Mouse (Mus musculus) MEL (cell line): Measurements from ENCODE around the gene St6gal1. TPM values are rescaled to one million over a fixed set of nuclear protein-coding genes. Genes with fewer than 3 reads are reported as not detected.

Experiments
- DNase-seq: peaks from one replicate; pipeline ENCODE4 v3.0.0; 2011; ENCODE audit warnings: low read depth, low spot score
- H3K27ac ChIP-seq: 2 replicates; pipeline ENCODE4 v1.5.1; 2012; ENCODE audit warnings: low read depth, mild to moderate bottlenecking, control low read depth, low read length, moderate library complexity; ENCODE audit not compliant: control insufficient read depth
- H3K27me3 ChIP-seq, 2 experiments: fragments of 150-350 bp in 1 of 2; sonication (generic) in 1 of 2; 2 replicates each; pipeline ENCODE4 v1.6.1; 2012; ENCODE audit warnings: low read length in 2 of 2, mild to moderate bottlenecking in 2 of 2, improper control_type of control experiment in 1 of 2, moderate library complexity in 1 of 2; ENCODE audit not compliant: insufficient read depth in 2 of 2, control insufficient read depth in 1 of 2
- H3K36me3 ChIP-seq, 2 experiments: 2 replicates each; pipeline ENCODE4 v1.6.1; 2012 to 2014; ENCODE audit warnings: low read length in 2 of 2, improper control_type of control experiment in 1 of 2, inconsistent platforms in 1 of 2, mild to moderate bottlenecking in 1 of 2; ENCODE audit not compliant: insufficient read depth in 2 of 2, control insufficient read depth in 1 of 2
- H3K4me1 ChIP-seq, 2 experiments: fragments of 150-350 bp in 1 of 2; sonication (generic) in 1 of 2; 2 replicates each; pipeline ENCODE4 v1.6.1; 2012; ENCODE audit warnings: low read length in 2 of 2, improper control_type of control experiment in 1 of 2, mild to moderate bottlenecking in 1 of 2; ENCODE audit not compliant: insufficient read depth in 2 of 2, control insufficient read depth in 1 of 2
- H3K4me3 ChIP-seq, 2 experiments: fragments of 150-350 bp in 1 of 2; sonication (generic) in 1 of 2; 2 replicates each; pipeline ENCODE4 v1.5.1; 2012; ENCODE audit warnings: low read depth in 2 of 2, low read length in 2 of 2, mild to moderate bottlenecking in 2 of 2, moderate library complexity in 2 of 2, control low read depth in 1 of 2, improper control_type of control experiment in 1 of 2; ENCODE audit not compliant: control insufficient read depth in 1 of 2, insufficient read depth in 1 of 2
- H3K79me2 ChIP-seq: 2 replicates; pipeline ENCODE4 v1.6.1; 2012; ENCODE audit warnings: mild to moderate bottlenecking, low read length, moderate library complexity; ENCODE audit not compliant: control insufficient read depth, poor library complexity, insufficient read depth
- H3K9ac ChIP-seq: 2 replicates; pipeline ENCODE4 v1.6.1; 2012; ENCODE audit warnings: low read depth, mild to moderate bottlenecking, control low read depth, low read length, moderate library complexity; ENCODE audit not compliant: control insufficient read depth, poor library complexity, severe bottlenecking
- H3K9me3 ChIP-seq: fragments of 150-350 bp; sonication (generic); replicated peaks from 2 replicates; pipeline ENCODE4 v1.6.1; 2012; ENCODE audit warnings: mild to moderate bottlenecking, low read length, improper control_type of control experiment, moderate library complexity; ENCODE audit not compliant: insufficient read depth
- CHD1 ChIP-seq: IDR thresholded peaks from 2 replicates; pipeline ENCODE4 v1.6.1; 2012; ENCODE audit warnings: low read depth, mild to moderate bottlenecking, inconsistent platforms, low read length, improper control_type of control experiment
- CHD2 ChIP-seq: IDR thresholded peaks from 2 replicates; pipeline ENCODE4 v1.6.1; 2011; ENCODE audit warnings: low read length, improper control_type of control experiment
- CTCF ChIP-seq, 3 experiments: IDR thresholded peaks in 2 of 3; conservative IDR thresholded peaks in 1 of 3; 2 replicates each; pipeline ENCODE4 v1.5.1; 2011 to 2012; ENCODE audit warnings: low read length in 3 of 3, low read depth in 2 of 3, mild to moderate bottlenecking in 2 of 3, improper control_type of control experiment in 1 of 3, inconsistent platforms in 1 of 3, mixed read lengths in 1 of 3, moderate library complexity in 1 of 3; ENCODE audit not compliant: control insufficient read depth in 1 of 3, insufficient read depth in 1 of 3, poor library complexity in 1 of 3, severe bottlenecking in 1 of 3
- E2F4 ChIP-seq: IDR thresholded peaks from 2 replicates; pipeline ENCODE4 v1.6.1; 2011; ENCODE audit warnings: low read depth, low read length, improper control_type of control experiment, borderline replicate concordance
- ELF1 ChIP-seq: IDR thresholded peaks from 2 replicates; pipeline ENCODE4 v1.6.1; 2014; ENCODE audit warnings: low read depth, mild to moderate bottlenecking, inconsistent platforms, low read length, improper control_type of control experiment, moderate library complexity
- EP300 ChIP-seq, 2 experiments: IDR thresholded peaks; 2 replicates each; pipeline ENCODE4 v1.6.1; 2011; ENCODE audit warnings: improper control_type of control experiment in 2 of 2, low read length in 2 of 2, low read depth in 1 of 2, mild to moderate bottlenecking in 1 of 2
- GABPA ChIP-seq: IDR thresholded peaks from 2 replicates; pipeline ENCODE4 v1.6.1; 2012; ENCODE audit warnings: low read depth, mild to moderate bottlenecking, inconsistent platforms, low read length, improper control_type of control experiment, moderate library complexity
- MAX ChIP-seq: IDR thresholded peaks from 2 replicates; pipeline ENCODE4 v1.6.1; 2011; ENCODE audit warnings: low read length, improper control_type of control experiment
- MAZ ChIP-seq: IDR thresholded peaks from 2 replicates; pipeline ENCODE4 v1.6.1; 2012; ENCODE audit warnings: low read depth, mild to moderate bottlenecking, inconsistent platforms, low read length, improper control_type of control experiment
- MEF2A ChIP-seq: IDR thresholded peaks from 2 replicates; pipeline ENCODE4 v1.6.1; 2014; ENCODE audit warnings: low read depth, mild to moderate bottlenecking, inconsistent platforms, low read length, improper control_type of control experiment; ENCODE audit not compliant: poor library complexity, insufficient replicate concordance, severe bottlenecking; ENCODE audit errors: extremely low read depth
- MYC ChIP-seq: IDR thresholded peaks from 2 replicates; pipeline ENCODE4 v1.6.1; 2011; ENCODE audit warnings: low read depth, mild to moderate bottlenecking, low read length, improper control_type of control experiment, moderate library complexity
- NELFE ChIP-seq: IDR thresholded peaks from 2 replicates; pipeline ENCODE4 v1.6.1; 2011; ENCODE audit warnings: low read depth, low read length, improper control_type of control experiment
- NRF1 ChIP-seq: IDR thresholded peaks from 2 replicates; pipeline ENCODE4 v1.6.1; 2014; ENCODE audit warnings: low read depth, mild to moderate bottlenecking, inconsistent platforms, low read length, improper control_type of control experiment, moderate library complexity; ENCODE audit not compliant: poor library complexity, insufficient read depth, severe bottlenecking
- POLR2A ChIP-seq, 2 experiments: IDR thresholded peaks; 2 replicates each; pipeline ENCODE4 v1.6.1; 2011 to 2012; ENCODE audit warnings: low read length in 2 of 2, mild to moderate bottlenecking in 2 of 2, control low read depth in 1 of 2, improper control_type of control experiment in 1 of 2, low read depth in 1 of 2, moderate library complexity in 1 of 2; ENCODE audit not compliant: control insufficient read depth in 1 of 2, insufficient read depth in 1 of 2, poor library complexity in 1 of 2
- POLR2AphosphoS5 ChIP-seq: IDR thresholded peaks from 2 replicates; pipeline ENCODE4 v1.6.1; 2012; ENCODE audit warnings: low read depth, borderline replicate concordance, mild to moderate bottlenecking, inconsistent platforms, low read length, moderate library complexity, mixed read lengths
- SIN3A ChIP-seq: IDR thresholded peaks from 2 replicates; pipeline ENCODE4 v1.6.1; 2012; ENCODE audit warnings: low read length, improper control_type of control experiment, inconsistent platforms
- SMC3 ChIP-seq: IDR thresholded peaks from 2 replicates; pipeline ENCODE4 v1.6.1; 2011; ENCODE audit warnings: low read depth, low read length, improper control_type of control experiment
- TAL1 ChIP-seq: IDR thresholded peaks from 2 replicates; pipeline ENCODE4 v1.6.1; 2012; ENCODE audit warnings: mild to moderate bottlenecking, inconsistent platforms, low read length, moderate library complexity, mixed read lengths
- TBP ChIP-seq: IDR thresholded peaks from 2 replicates; pipeline ENCODE4 v1.8.0; 2011; ENCODE audit warnings: low read depth, low read length, improper control_type of control experiment
- USF1 ChIP-seq: IDR thresholded peaks from 2 replicates; pipeline ENCODE4 v1.6.1; 2014; ENCODE audit warnings: low read depth, mild to moderate bottlenecking, inconsistent platforms, low read length, improper control_type of control experiment, moderate library complexity
- ZKSCAN1 ChIP-seq: IDR thresholded peaks from 2 replicates; pipeline ENCODE4 v1.6.1; 2012; ENCODE audit warnings: low read depth, mild to moderate bottlenecking, inconsistent platforms, low read length, improper control_type of control experiment, moderate library complexity
- ZMIZ1 ChIP-seq: IDR thresholded peaks from 2 replicates; pipeline ENCODE4 v1.6.1; 2012; ENCODE audit warnings: low read depth, mild to moderate bottlenecking, inconsistent platforms, low read length, improper control_type of control experiment, moderate library complexity
- ZNF384 ChIP-seq: IDR thresholded peaks from 2 replicates; pipeline ENCODE4 v1.6.1; 2012; ENCODE audit warnings: low read depth, mild to moderate bottlenecking, inconsistent platforms, low read length, improper control_type of control experiment
- polyA plus RNA-seq, 2 experiments: library from polyadenylated mRNA; stranded (reverse) in 1 of 2; unstranded in 1 of 2; fragments of >175 nt in 1 of 2; fragments of >200 nt in 1 of 2; gene quantifications; 2 replicates each; pipeline versions ENCODE4 v1.2.1 to v1.2.4; 2012; ENCODE audit warnings: low replicate concordance in 2 of 2, low read depth in 1 of 2; ENCODE audit not compliant: insufficient read length in 2 of 2, insufficient read depth in 1 of 2, missing spikeins in 1 of 2
- total RNA-seq: library from RNA; depleted of rRNA; stranded (reverse); fragments of 300-350 nt; gene quantifications from 2 replicates; pipeline ENCODE4 v1.2.3, GENCODE M21; 2012

The St6gal1 gene
- total and polyA plus RNA-seq, 3 experiments: not detected

DNA sequence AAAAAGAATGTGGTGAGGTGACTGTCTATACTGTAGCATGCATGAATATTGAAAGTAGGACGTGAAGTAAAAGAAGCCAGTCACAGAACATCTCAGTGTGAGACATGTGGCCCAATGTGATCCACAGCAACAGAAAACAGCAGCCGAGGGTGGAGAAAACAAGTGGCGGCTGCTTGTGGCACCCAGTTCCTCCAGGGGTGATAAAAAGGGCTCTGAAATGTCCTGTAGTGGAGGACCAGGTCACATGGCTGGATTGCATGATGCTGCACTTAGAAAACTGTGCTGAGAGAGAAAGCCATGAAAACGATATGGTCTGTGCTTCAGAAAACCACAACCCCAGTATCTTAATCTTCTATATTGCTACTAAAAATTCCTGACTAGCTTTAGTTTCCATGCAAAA lies 43.5 kb upstream of the St6gal1 start:
- Histone ChIP-seq H3K27me3 (no peaks in the 10 kb centered on the region), H3K4me1 (peaks cover 0 to 11% of the 10 kb centered on the region in 2 experiments; a peak in 2 of 4 replicates), H3K79me2 (no peaks in the 10 kb centered on the region), H3K36me3 (peaks cover 0 to 10% of the 10 kb centered on the region in 2 experiments; a peak in 2 of 4 replicates), H3K9ac (no peak overlapping the region), H3K9me3 (no peaks in the 10 kb centered on the region), H3K4me3 (no peak overlapping the region), H3K27ac (no peak overlapping the region; the same call in 1 of the 2 replicates)
- TF ChIP-seq USF1: peak; percentile 50; the same call in 1 of the 2 replicates
- TF ChIP-seq NRF1: no peak
- TF ChIP-seq E2F4: no peak
- TF ChIP-seq GABPA: no peak
- TF ChIP-seq NELFE: no peak
- TF ChIP-seq POLR2A (IDR thresholded peaks at IDR 0.05; ENCODE audit: control insufficient read depth in 1 of 2, insufficient read depth in 1 of 2, low read depth in 1 of 2, low read length in 2 of 2, poor library complexity in 1 of 2): no peak
- no peak for TF ChIP-seq SIN3A
- no peak for TF ChIP-seq MEF2A
- DNase-seq: no peak

DNA sequence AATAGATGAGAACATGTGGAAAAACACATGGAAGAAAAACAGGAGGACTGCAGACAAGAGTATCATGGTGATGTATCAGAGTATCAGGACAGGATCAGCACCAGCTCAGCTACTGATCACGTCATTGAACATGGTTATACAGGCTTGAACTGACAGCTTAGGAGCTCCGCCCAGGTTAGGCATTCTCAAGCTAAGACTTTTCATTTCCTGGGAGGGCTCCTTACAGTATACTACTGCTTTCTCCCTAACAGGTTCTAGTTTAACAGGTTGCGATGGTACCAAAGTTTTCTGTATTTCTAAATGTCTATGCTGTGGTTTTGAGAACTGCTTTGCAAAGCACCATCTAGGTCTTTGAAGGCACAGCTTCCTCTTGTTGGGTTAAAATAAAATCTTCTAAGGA lies 43.1 kb upstream of the St6gal1 start:
- Histone ChIP-seq H3K27ac (no peak overlapping the region; the same call in 1 of the 2 replicates), H3K4me1 (peaks cover 0 to 9% of the 10 kb centered on the region in 2 experiments; a peak in 1 of 4 replicates), H3K9ac (no peak overlapping the region), H3K4me3 (no peak overlapping the region), H3K79me2 (no peaks in the 10 kb centered on the region), H3K27me3 (no peaks in the 10 kb centered on the region), H3K36me3 (peaks cover 0 to 8% of the 10 kb centered on the region in 2 experiments; a peak in 2 of 4 replicates), H3K9me3 (no peaks in the 10 kb centered on the region)
- DNase-seq: no peak
- TF ChIP-seq ZKSCAN1: no peak
- no peak for TF ChIP-seq E2F4
- TF ChIP-seq USF1: no peak
- TF ChIP-seq CTCF (IDR thresholded peaks at IDR 0.05 in 2 of 3, conservative IDR thresholded peaks at IDR 0.05 in 1 of 3; ENCODE audit: control insufficient read depth in 1 of 3, insufficient read depth in 1 of 3, low read depth in 2 of 3, low read length in 3 of 3, poor library complexity in 1 of 3, severe bottlenecking in 1 of 3): no peak
- no peak for TF ChIP-seq ZMIZ1
- TF ChIP-seq, all 39 proteins: peak for 0

DNA sequence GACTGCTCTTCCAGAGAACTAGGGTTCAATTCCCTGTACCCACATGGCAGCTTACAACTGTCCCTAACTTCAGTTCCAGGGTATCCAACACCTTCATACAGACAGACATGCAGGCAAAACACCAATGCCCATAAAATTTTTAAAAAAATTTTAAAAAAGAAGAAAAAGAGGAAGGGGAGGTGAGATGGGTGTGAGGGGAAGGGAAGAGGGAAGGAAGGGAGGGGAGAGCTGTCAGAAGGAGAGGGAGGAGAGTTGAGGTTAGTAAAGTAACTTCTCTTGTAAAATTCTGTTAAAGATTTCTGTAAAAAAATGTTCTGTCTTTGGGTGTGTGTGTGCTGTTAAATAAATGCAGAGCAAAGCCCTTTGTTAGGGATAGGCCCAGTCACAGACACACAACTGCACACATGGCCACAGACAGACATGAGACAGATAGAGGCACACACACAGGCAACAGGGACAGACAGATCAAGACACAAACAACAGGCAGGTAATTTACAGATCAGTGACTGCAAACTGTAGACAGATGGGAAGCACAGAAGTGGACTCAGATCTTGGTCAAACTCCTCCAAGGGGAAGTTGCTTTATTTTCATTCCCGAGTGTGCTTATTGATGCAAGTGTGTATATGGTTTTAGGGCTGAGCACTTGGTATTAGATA lies 42.5 kb upstream of the St6gal1 start:
- Histone ChIP-seq H3K27ac (peak overlapping the region; percentile 28; the same call in 1 of the 2 replicates), H3K4me1 (peaks cover 0 to 11% of the 10 kb centered on the region in 2 experiments; a peak in 1 of 4 replicates), H3K9me3 (no peaks in the 10 kb centered on the region), H3K4me3 (no peak overlapping the region), H3K27me3 (no peaks in the 10 kb centered on the region), H3K36me3 (peaks cover 0 to 10% of the 10 kb centered on the region in 2 experiments; a peak in 2 of 4 replicates), H3K79me2 (no peaks in the 10 kb centered on the region), H3K9ac (peak overlapping the region; percentile 22; the same call in 1 of the 2 replicates)
- DNase-seq: peak; percentile 25
- TF ChIP-seq SIN3A: no peak
- TF ChIP-seq MAX: no peak
- TF ChIP-seq POLR2A (IDR thresholded peaks at IDR 0.05; ENCODE audit: control insufficient read depth in 1 of 2, insufficient read depth in 1 of 2, low read depth in 1 of 2, low read length in 2 of 2, poor library complexity in 1 of 2): no peak
- no peak for TF ChIP-seq ZMIZ1
- no peak for TF ChIP-seq EP300 (IDR thresholded peaks at IDR 0.05; ENCODE audit: low read depth in 1 of 2, low read length in 2 of 2)
- TF ChIP-seq MAZ: no peak
- no peak for TF ChIP-seq TBP
- no peak for TF ChIP-seq CHD1
- TF ChIP-seq TAL1: no peak
- TF ChIP-seq SMC3: no peak
- no peak for TF ChIP-seq MYC
- TF ChIP-seq CHD2: no peak
- no peak for TF ChIP-seq NRF1
- no peak for TF ChIP-seq POLR2AphosphoS5
- no peak for TF ChIP-seq ZNF384
- no peak for TF ChIP-seq ELF1
